12 mouse cellular contexts compared by ENCODE assay signal in the genomic region with DNA sequence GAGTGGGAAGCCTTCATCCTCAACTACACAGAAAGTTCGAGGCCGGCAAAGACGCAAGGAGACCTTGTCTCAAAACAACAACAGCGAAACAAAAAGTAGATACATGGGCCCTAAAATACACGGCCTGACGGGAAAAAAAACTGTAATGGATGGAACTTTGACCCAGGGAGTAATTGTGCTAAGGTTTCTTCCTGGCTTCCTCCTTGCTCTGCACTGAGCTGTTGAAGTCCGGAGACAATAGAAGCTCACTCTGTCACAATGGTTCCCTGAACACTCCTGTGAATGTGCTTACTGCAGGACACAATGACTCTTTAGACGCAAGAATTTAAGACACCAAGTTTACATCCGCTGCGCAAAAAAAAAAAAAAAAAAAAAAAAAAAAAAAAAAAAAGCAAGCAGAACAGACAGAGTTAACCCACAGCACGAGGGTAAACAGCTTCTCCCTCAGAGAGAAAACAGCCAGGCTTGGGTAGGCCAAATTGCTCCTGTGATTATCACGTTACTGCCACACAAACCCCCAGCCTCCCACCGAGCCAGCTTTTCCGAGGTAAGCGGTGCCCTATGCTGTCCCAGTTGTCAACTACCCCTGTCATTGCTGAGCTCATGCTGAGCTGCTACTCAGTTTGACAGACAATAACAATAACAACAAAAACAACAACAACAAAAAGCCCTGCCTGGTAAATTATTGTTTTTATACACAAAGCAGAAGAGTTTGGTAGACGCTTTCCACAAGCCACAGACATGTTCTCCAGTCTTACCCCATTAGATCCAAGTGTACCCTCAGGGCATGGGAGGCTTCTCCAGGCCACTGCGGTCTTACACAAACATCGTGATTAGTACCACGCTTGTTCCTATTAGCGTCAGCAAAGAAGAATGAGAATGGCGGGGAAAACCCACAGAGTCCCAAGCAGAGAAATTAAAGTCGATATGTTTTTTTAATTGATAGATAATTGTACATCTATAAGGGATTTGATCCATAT.
DNase-seq lines count a peak whose midpoint lies in the region; TF ChIP-seq lines count a peak whose summit lies in the region.
"Had no signal": no experiment of that assay in that cellular context is flagged by ENCODE, and none has a peak within 500 bp of the region (broad histone marks: within the 10 kb centered on the region; RNA-seq: fewer than 3 reads in every experiment).

No protein-coding gene starts in this region.

- H3K4me3 ChIP-seq in kidney, adult 2 months (ENCODE audit: insufficient read depth, low read depth, low read length), result peak overlapping the region; percentile 17; the same call in 1 of the 2 replicates
- no peak overlapping the region for H3K4me3 ChIP-seq in limb, embryonic 10.5 days
- H3K4me3 ChIP-seq in layer of hippocampus, adult 2 months, result no peak overlapping the region

- H3K36me3 ChIP-seq in kidney, adult 2 months (ENCODE audit: control insufficient read depth, insufficient read depth, low read length), result no peaks in the 10 kb centered on the region
- no peaks in the 10 kb centered on the region for H3K36me3 ChIP-seq in limb, embryonic 10.5 days

- peak; percentile 41 for DNase-seq in kidney, adult 2 months
- no peak for DNase-seq in kidney, postnatal 4 days
- peak; percentile 89 for DNase-seq in R1 (ENCODE audit: low read depth, low spot score)
- peak; percentile 48 for DNase-seq in embryo, embryonic 11 days
- DNase-seq in limb, embryonic 10.5 days (ENCODE audit: low spot score), result no peak
- no peak for DNase-seq in layer of hippocampus, adult 2 months (ENCODE audit: low spot score in 2 of 2)
- no peak for DNase-seq in layer of hippocampus, adult 9-10 months (ENCODE audit: low spot score)
- no peak for DNase-seq in B cell, adult 2 months
- DNase-seq: cerebellum, postnatal 14 days; kidney, postnatal 25 days; lung, postnatal 10 days; thymus, adult 2 months had no signal

- WGBS in kidney, adult 2 months, result 65% methylated on average over 22 of the region's 22 CpGs
- 19% methylated on average over 22 of the region's 22 CpGs for WGBS in limb, embryonic 10.5 days

- H3K27ac ChIP-seq in kidney, adult 2 months (ENCODE audit: insufficient read depth, low read depth, low read length), result no peak overlapping the region
- H3K27ac ChIP-seq in limb, embryonic 10.5 days, result 0 out of 2 replicates have a peak overlapping the region, but pooled peaks have one; percentile 19
- no peak overlapping the region for H3K27ac ChIP-seq in layer of hippocampus, adult 2 months

- TF ChIP-seq CTCF in kidney, adult 2 months (conservative IDR thresholded peaks at IDR 0.05; ENCODE audit: insufficient read depth, insufficient read length, low read depth, low read length), result no peak
- TF ChIP-seq CTCF in layer of hippocampus, adult 2 months (conservative IDR thresholded peaks at IDR 0.05), result no peak

- H3K4me1 ChIP-seq in kidney, adult 2 months (ENCODE audit: control insufficient read depth, insufficient read depth, low read length), result no peaks in the 10 kb centered on the region
- H3K4me1 ChIP-seq in limb, embryonic 10.5 days, result peaks cover 21% of the 10 kb centered on the region

- H3K27me3 ChIP-seq in kidney, adult 2 months (replicated peaks; ENCODE audit: control insufficient read depth, insufficient read depth, low read length), result no peaks in the 10 kb centered on the region
- peaks cover 15% of the 10 kb centered on the region for H3K27me3 ChIP-seq in limb, embryonic 10.5 days (ENCODE audit: low read depth, poor library complexity, severe bottlenecking)

- no peaks in the 10 kb centered on the region for H3K9me3 ChIP-seq in limb, embryonic 10.5 days (replicated peaks)

- no peak for TF ChIP-seq POLR2A in kidney, adult 2 months (IDR thresholded peaks at IDR 0.05; ENCODE audit: low read depth, low read length)

Comparison
In these comparisons a context has a peak if more than half of its experiments do, and no peak if none do; other contexts are left out.
1. DNase-seq: peak in kidney, adult 2 months (single experiment), R1 (single experiment) and embryo, embryonic 11 days (single experiment); none in kidney, postnatal 4 days (0 of 2), limb, embryonic 10.5 days (single experiment), layer of hippocampus, adult 2 months (0 of 2), layer of hippocampus, adult 9-10 months (single experiment) and B cell, adult 2 months (0 of 2).